In the genomic region with DNA sequence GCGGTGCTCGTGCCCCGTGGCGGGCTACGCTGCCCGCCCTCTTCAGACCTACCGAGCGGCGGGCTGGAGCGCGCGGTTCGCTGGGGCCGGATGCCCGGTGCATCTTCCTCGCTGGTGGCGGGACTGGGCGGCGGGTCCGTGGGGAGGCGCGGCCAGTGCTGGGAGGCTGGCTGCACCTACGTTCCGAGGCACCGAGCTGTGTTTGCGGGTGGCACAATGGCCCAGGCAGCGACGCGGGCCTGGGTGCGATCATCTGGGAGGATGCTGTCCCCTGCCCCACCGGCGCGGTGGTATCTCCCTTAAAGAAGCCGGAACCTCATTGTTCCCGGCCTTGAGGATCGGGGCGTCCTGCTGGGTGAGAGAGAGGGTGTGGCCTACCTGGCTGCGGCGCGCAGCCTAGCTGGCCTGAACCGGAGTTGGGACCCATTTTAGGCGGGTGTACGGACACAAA, we compare ENCODE assay signal across 8 mouse cellular contexts. TPM values are rescaled to one million over a fixed set of nuclear protein-coding genes. Genes with fewer than 3 reads are reported as not detected.
A peak's percentile ranks its signal among the peaks of the same experiment; 100 is the strongest.
DNase-seq lines count a peak whose midpoint lies in the region; ATAC-seq and TF ChIP-seq lines count a peak whose summit lies in the region.

A gene (minus strand): TSS at position 321 of the 451 bp plus-strand sequence.

- H3K9me3 ChIP-seq in embryonic facial prominence, embryonic 14.5 days (ENCODE audit: control insufficient read depth, low read length): no peaks in the 10 kb centered on the region
- H3K9me3 ChIP-seq in heart, embryonic 10.5 days: no peaks in the 10 kb centered on the region
- H3K9me3 ChIP-seq in kidney, embryonic 15.5 days (replicated peaks): no peaks in the 10 kb centered on the region
- H3K9me3 ChIP-seq in stomach, embryonic 14.5 days (ENCODE audit: control insufficient read depth, low read depth, low read length): no peaks in the 10 kb centered on the region

- TF ChIP-seq CTCF in C2C12 (IDR thresholded peaks at IDR 0.05; ENCODE audit: control insufficient read depth, insufficient read depth, insufficient read length): no peak
- no peak for TF ChIP-seq CTCF in liver, adult 2 months (IDR thresholded peaks at IDR 0.05; ENCODE audit: low read depth, low read length)

- H3K9ac ChIP-seq in embryonic facial prominence, embryonic 14.5 days (ENCODE audit: low read depth, low read length): peak within 1 kb of the TSS; percentile 98
- peak within 1 kb of the TSS; percentile 95 for H3K9ac ChIP-seq in kidney, embryonic 15.5 days
- H3K9ac ChIP-seq in liver, adult 2 months (ENCODE audit: low read depth, low read length): peak within 1 kb of the TSS; percentile 94
- H3K9ac ChIP-seq in stomach, embryonic 14.5 days (replicated peaks; ENCODE audit: low read depth, low read length): peak within 1 kb of the TSS; percentile 98

- H3ac ChIP-seq in C2C12 (ENCODE audit: control insufficient read depth, insufficient read length, low read depth) (peak within 1 kb of the TSS; percentile 95), myocyte (ENCODE audit: control insufficient read depth, insufficient read length) (peak within 1 kb of the TSS; percentile 77)

- TF ChIP-seq POLR2A in liver, adult 2 months (IDR thresholded peaks at IDR 0.05; ENCODE audit: extremely low read depth, insufficient read depth, low read length): no peak
- TF ChIP-seq POLR2A in myocyte (IDR thresholded peaks at IDR 0.05; ENCODE audit: insufficient read length, low read depth): peak; percentile 60

- DNase-seq in adrenal gland, postnatal 4 days (ENCODE audit: low spot score in 2 of 2): peak; percentile 43 to 50
- DNase-seq in embryonic facial prominence, embryonic 14.5 days (ENCODE audit: low spot score): peak; percentile 93
- DNase-seq in heart, embryonic 10.5 days (ENCODE audit: low spot score): peak; percentile 90
- peak; percentile 63 for DNase-seq in liver, adult 2 months (ENCODE audit: extremely low read depth, low read depth, low spot score)

- peaks cover 13% of the 10 kb centered on the region for H3K36me3 ChIP-seq in C2C12 (ENCODE audit: control insufficient read depth, insufficient read depth)
- H3K36me3 ChIP-seq in embryonic facial prominence, embryonic 14.5 days (ENCODE audit: control insufficient read depth, insufficient read depth, low read length): peaks cover 15% of the 10 kb centered on the region
- peaks cover 22% of the 10 kb centered on the region for H3K36me3 ChIP-seq in heart, embryonic 10.5 days
- H3K36me3 ChIP-seq in kidney, embryonic 15.5 days: peaks cover 25% of the 10 kb centered on the region
- peaks cover 10% of the 10 kb centered on the region; the same call in 1 of the 2 replicates for H3K36me3 ChIP-seq in liver, adult 2 months (ENCODE audit: control insufficient read depth, insufficient read depth, low read length)
- peaks cover 12% of the 10 kb centered on the region for H3K36me3 ChIP-seq in myocyte (ENCODE audit: control insufficient read depth, insufficient read depth)
- peaks cover 9% of the 10 kb centered on the region; the same call in 1 of the 2 replicates for H3K36me3 ChIP-seq in stomach, embryonic 14.5 days (ENCODE audit: control insufficient read depth, insufficient read depth, low read length)

- H3K4me2 ChIP-seq in embryonic facial prominence, embryonic 14.5 days (ENCODE audit: low read depth, low read length): peak within 1 kb of the TSS; percentile 94
- peak within 1 kb of the TSS; percentile 94 for H3K4me2 ChIP-seq in kidney, embryonic 15.5 days
- peak within 1 kb of the TSS; percentile 90 for H3K4me2 ChIP-seq in myocyte (ENCODE audit: low read depth)
- peak within 1 kb of the TSS; percentile 81 for H3K4me2 ChIP-seq in stomach, embryonic 14.5 days (replicated peaks; ENCODE audit: low read depth, low read length)

- H3K79me3 ChIP-seq in C2C12 (ENCODE audit: low read depth): peaks cover 1% of the 10 kb centered on the region

- H3K79me2 ChIP-seq in C2C12 (ENCODE audit: control insufficient read depth, insufficient read depth) (peaks cover 23% of the 10 kb centered on the region), myocyte (ENCODE audit: control insufficient read depth, insufficient read depth) (no peaks in the 10 kb centered on the region)
- peaks cover 4% of the 10 kb centered on the region; the same call in 1 of the 2 replicates for H3K79me2 ChIP-seq in liver, adult 2 months (ENCODE audit: control insufficient read depth, insufficient read depth, low read length)

- peak within 1 kb of the TSS; percentile 99 for H3K27ac ChIP-seq in embryonic facial prominence, embryonic 14.5 days (replicated peaks; ENCODE audit: low read depth, low read length)
- peak within 1 kb of the TSS; percentile 99 for H3K27ac ChIP-seq in heart, embryonic 10.5 days
- H3K27ac ChIP-seq in kidney, embryonic 15.5 days: peak within 1 kb of the TSS; percentile 100
- peak within 1 kb of the TSS; percentile 87 for H3K27ac ChIP-seq in liver, adult 2 months (replicated peaks; ENCODE audit: insufficient read depth, low read depth, low read length)
- peak within 1 kb of the TSS; percentile 100 for H3K27ac ChIP-seq in stomach, embryonic 14.5 days (ENCODE audit: low read length)

- H3K27me3 ChIP-seq in C2C12 (ENCODE audit: control insufficient read depth, insufficient read depth, insufficient read length): no peaks in the 10 kb centered on the region
- H3K27me3 ChIP-seq in embryonic facial prominence, embryonic 14.5 days (replicated peaks; ENCODE audit: control insufficient read depth, insufficient read depth, low read length): no peaks in the 10 kb centered on the region
- no peaks in the 10 kb centered on the region for H3K27me3 ChIP-seq in heart, embryonic 10.5 days (ENCODE audit: insufficient read depth, poor library complexity, severe bottlenecking)
- H3K27me3 ChIP-seq in kidney, embryonic 15.5 days: peaks cover 5% of the 10 kb centered on the region
- H3K27me3 ChIP-seq in liver, adult 2 months (ENCODE audit: control insufficient read depth, insufficient read depth, low read length): no peaks in the 10 kb centered on the region
- H3K27me3 ChIP-seq in myocyte (ENCODE audit: control insufficient read depth, insufficient read depth, insufficient read length): no peaks in the 10 kb centered on the region
- H3K27me3 ChIP-seq in stomach, embryonic 14.5 days (ENCODE audit: control insufficient read depth, insufficient read depth, low read length): no peaks in the 10 kb centered on the region

- H3K4me3 ChIP-seq in C2C12 (ENCODE audit: insufficient read depth, poor library complexity, severe bottlenecking) (peak within 1 kb of the TSS; percentile 79), myocyte (peak within 1 kb of the TSS; percentile 50)
- peak within 1 kb of the TSS; percentile 98 for H3K4me3 ChIP-seq in embryonic facial prominence, embryonic 14.5 days (ENCODE audit: low read depth, low read length)
- peak within 1 kb of the TSS; percentile 99 for H3K4me3 ChIP-seq in heart, embryonic 10.5 days
- peak within 1 kb of the TSS; percentile 81 for H3K4me3 ChIP-seq in kidney, embryonic 15.5 days (replicated peaks)
- peak within 1 kb of the TSS; percentile 99 for H3K4me3 ChIP-seq in liver, adult 2 months (ENCODE audit: insufficient read depth, low read depth, low read length)
- peak within 1 kb of the TSS; percentile 100 for H3K4me3 ChIP-seq in stomach, embryonic 14.5 days (ENCODE audit: low read depth, low read length)

- H3K4me1 ChIP-seq in embryonic facial prominence, embryonic 14.5 days (ENCODE audit: control insufficient read depth, insufficient read depth, low read length): peaks cover 15% of the 10 kb centered on the region
- peaks cover 49% of the 10 kb centered on the region for H3K4me1 ChIP-seq in heart, embryonic 10.5 days
- peaks cover 33% of the 10 kb centered on the region for H3K4me1 ChIP-seq in kidney, embryonic 15.5 days
- H3K4me1 ChIP-seq in liver, adult 2 months (ENCODE audit: control insufficient read depth, insufficient read depth, low read length): peaks cover 11% of the 10 kb centered on the region
- peaks cover 17% of the 10 kb centered on the region for H3K4me1 ChIP-seq in stomach, embryonic 14.5 days (ENCODE audit: control insufficient read depth, insufficient read depth, low read length)

- under 1% methylated on average over 17 of the region's 43 CpGs for WGBS in embryonic facial prominence, embryonic 14.5 days
- under 1% methylated on average over 43 of the region's 43 CpGs for WGBS in heart, embryonic 10.5 days
- under 1% methylated on average over 43 of the region's 43 CpGs for WGBS in kidney, embryonic 15.5 days
- WGBS in liver, adult 2 months: under 1% methylated on average over 42 of the region's 43 CpGs
- WGBS in stomach, embryonic 14.5 days: 0% methylated on average over 42 of the region's 43 CpGs

- peak; percentile 81 for ATAC-seq in embryonic facial prominence, embryonic 14.5 days (ENCODE audit: low read depth)
- ATAC-seq in kidney, embryonic 15.5 days (replicated peaks; ENCODE audit: low FRiP score): peak; percentile 86
- ATAC-seq in stomach, embryonic 14.5 days (ENCODE audit: insufficient number of reproducible peaks, insufficient read depth, low FRiP score, low read depth): peak; percentile 72

TF ChIP-seq in C2C12, 6 proteins besides CTCF, POLR2A, EP300 and RAD21 (continues in another document):
- TF ChIP-seq USF1 (IDR thresholded peaks at IDR 0.05; ENCODE audit: low read depth) (no peak), CEBPB (IDR thresholded peaks at IDR 0.05; ENCODE audit: low read depth) (no peak), MYOG (IDR thresholded peaks at IDR 0.05; ENCODE audit: control insufficient read depth, extremely low read depth, insufficient read length) (no peak), FOSL1 (IDR thresholded peaks at IDR 0.05; ENCODE audit: insufficient read depth, low read length, poor library complexity, severe bottlenecking) (no peak), MAX (IDR thresholded peaks at IDR 0.05) (peak; percentile 10)

TF ChIP-seq in myocyte, 11 proteins besides CTCF, POLR2A, EP300 and RAD21:
- TF ChIP-seq POLR2AphosphoS2 (IDR thresholded peaks at IDR 0.05; ENCODE audit: insufficient read length, low read depth) (peak; percentile 37), E2F4 (IDR thresholded peaks at IDR 0.05; ENCODE audit: insufficient read depth) (no peak), MYOD1 (IDR thresholded peaks at IDR 0.05; ENCODE audit: control insufficient read depth in 1 of 3, insufficient read length in 2 of 3, low read depth in 2 of 3) (peak in 1 of 3 experiments; percentile 7)

RNA-seq across cellular contexts. Expression of the gene that starts here (rescaled TPM):
- polyA plus RNA-seq in C2C12 (2012; fragmentation: generic; extraction: Trizol) (2.7 TPM), myocyte (2012; fragmentation: generic; extraction: Trizol) (1.6 TPM)
- total RNA-seq in adrenal gland, postnatal 4 days (2021): 10 to 100 TPM; 23.2 to 24.5 TPM
- 18.5 and 19.6 TPM in 2 replicates for polyA plus RNA-seq in embryonic facial prominence, embryonic 14.5 days (2014; fragmentation: Nextera tagmentation; extraction: Ambion mirVana)
- 15.8 and 18.2 TPM in 2 replicates for polyA plus RNA-seq in heart, embryonic 10.5 days (2016; fragmentation: Nextera tagmentation; extraction: Ambion mirVana)
- 21.6 TPM in 2 replicates for polyA plus RNA-seq in kidney, embryonic 15.5 days (2015; fragmentation: Nextera tagmentation; extraction: Ambion mirVana)
- 7.4 and 7.8 TPM in 2 replicates for total RNA-seq in liver, adult 2 months (2014; rRNA removed)
- polyA plus RNA-seq in liver, adult 2 months (2012; rRNA removed): 2.6 and 2.7 TPM in 2 replicates
- polyA plus RNA-seq in stomach, embryonic 14.5 days (2014; fragmentation: Nextera tagmentation; extraction: Ambion mirVana): 19.0 and 19.6 TPM in 2 replicates

Comparison
In these comparisons a context has a peak if more than half of its experiments do, and no peak if none do; other contexts are left out.
1. Peak in every context shown above with its lines: DNase-seq, ATAC-seq, H3K4me3 ChIP-seq and H3K27ac ChIP-seq.
2. H3K4me3 ChIP-seq: peak in every context shown above with its lines; median percentile 100 in stomach, embryonic 14.5 days; 99 in heart, embryonic 10.5 days; 99 in liver, adult 2 months; 98 in embryonic facial prominence, embryonic 14.5 days; 81 in kidney, embryonic 15.5 days; 79 in C2C12; 50 in myocyte.